Mouse (Mus musculus) gastrocnemius, adult 18-20 months (tissue): ENCODE data around the gene Hist3h2ba. TPM values are rescaled to one million over a fixed set of nuclear protein-coding genes. Genes with fewer than 3 reads are reported as not detected.

Experiments used
- DNase-seq: peaks from one replicate; pipeline ENCODE4 v3.0.0; 2021; ENCODE audit warnings: low spot score
- long read RNA-seq, 2 experiments: library from polyadenylated mRNA; stranded (forward); transcript quantifications; one replicate each; pipeline ENCODE4 v2.0.0; 2021
- total RNA-seq, 2 experiments: library from RNA; stranded (reverse); gene quantifications; 2 replicates each; pipeline ENCODE4 v1.2.3; 2021

The Hist3h2ba gene
- under 1 TPM; 0.62 to 0.97 TPM for total RNA-seq
- long read RNA-seq, experiment 1: 0 reads
- long read RNA-seq, experiment 2: 0 reads

GRCm38 (mm10) chr11:58948542-58949479 is at the start of gene Hist3h2ba:
TSS of gene Hist3h2ba (plus strand) at chr11:58948920.
- no peak for DNase-seq

DNA sequence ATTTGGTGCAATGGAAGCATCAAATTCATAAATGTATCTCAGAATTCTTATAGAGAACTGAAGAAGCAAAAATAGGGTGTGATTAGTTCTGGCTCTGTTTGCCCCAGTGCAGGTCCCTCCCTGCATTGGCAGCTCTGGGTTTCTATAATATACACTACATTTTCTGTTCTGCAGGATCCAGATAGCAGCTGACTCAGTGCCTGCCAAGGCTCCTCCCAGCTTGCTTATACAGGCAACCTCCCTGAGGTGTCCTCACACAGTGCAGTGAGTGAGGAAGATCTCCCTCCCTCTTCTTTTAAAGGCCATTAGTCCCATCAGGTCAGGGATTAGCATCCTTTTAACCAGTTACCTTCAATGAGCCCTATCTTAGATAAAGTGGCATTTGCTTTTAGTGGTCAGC is 47.6 kb upstream of the Hist3h2ba start:
- DNase-seq: no peak

DNA sequence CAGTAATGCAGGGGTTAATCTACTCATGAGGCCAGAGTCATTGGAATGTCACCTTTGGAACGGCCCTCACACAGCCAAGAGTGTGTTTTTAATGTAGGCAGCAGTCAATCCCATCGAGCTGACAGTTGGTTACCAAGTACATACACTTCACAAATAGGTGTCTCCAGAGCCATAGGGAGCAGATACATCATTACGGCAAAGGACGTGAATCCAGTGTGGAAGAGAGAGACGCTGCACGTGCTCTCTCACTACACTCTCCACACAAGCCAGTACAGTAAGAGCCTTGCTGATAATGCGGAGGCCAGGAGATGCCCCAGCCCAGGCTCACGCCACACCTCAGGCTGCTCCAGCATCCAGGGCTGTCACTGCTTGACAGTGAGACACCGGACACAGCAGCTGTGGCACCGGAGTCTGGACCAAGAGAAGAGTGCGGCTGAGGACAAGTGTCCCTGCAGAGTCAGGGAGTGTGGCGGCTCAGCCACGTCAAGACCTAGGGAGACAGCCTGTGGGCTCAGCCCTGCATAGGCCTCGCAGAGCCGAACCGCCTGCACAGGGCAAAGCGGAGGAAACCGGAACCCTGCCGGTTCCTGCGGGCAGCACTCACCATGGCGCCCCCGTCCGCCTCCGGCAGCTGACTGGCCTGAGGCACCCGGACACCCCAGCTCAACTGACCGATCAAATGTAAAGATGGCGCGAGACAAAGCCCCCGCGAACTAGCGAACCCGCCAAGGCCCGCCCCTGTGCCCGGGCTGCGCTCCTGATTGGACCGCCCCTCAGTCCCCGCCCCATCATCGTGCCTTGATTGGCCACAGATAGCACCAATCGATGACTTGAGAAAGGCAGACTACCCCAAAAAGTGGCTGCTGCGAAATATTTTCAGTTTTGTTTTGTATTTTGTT is 45.0 kb upstream of the Hist3h2ba start, which contains the start of gene Zfp39:
Gene Zfp39, minus strand, starts transcription at position 715 of the 899 bp plus-strand sequence.
- peak; percentile 98 for DNase-seq

GRCm38 (mm10) chr11:58904410-58904718 is 44.4 kb upstream of the Hist3h2ba start:
- DNase-seq: no peak

DNA sequence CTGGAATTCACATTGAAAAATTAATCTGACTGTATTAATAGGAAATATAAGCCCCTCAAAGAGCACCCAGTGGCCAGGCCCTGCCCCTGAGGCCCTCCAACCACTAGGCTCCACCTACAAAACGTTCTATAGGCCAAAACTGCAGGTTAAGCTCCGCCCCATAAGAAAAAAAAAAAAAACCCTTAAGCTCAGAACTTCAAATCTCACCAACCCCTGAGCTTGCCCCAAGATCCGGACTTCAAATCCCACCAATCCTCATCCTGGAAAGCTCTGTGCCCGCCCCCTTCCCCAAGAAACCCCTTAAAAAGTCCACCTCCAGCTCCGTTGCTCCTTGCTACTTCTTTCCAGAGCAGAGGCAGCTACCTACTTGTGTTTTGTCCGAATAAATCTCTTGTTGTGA is 43.9 kb upstream of the Hist3h2ba start:
- DNase-seq: peak; percentile 12

GRCm38 (mm10) chr11:58913776-58914175 is 34.9 kb upstream of the Hist3h2ba start:
- no peak for DNase-seq

GRCm38 (mm10) chr11:58914461-58915028 is 34.2 kb upstream of the Hist3h2ba start:
- DNase-seq: no peak

DNA sequence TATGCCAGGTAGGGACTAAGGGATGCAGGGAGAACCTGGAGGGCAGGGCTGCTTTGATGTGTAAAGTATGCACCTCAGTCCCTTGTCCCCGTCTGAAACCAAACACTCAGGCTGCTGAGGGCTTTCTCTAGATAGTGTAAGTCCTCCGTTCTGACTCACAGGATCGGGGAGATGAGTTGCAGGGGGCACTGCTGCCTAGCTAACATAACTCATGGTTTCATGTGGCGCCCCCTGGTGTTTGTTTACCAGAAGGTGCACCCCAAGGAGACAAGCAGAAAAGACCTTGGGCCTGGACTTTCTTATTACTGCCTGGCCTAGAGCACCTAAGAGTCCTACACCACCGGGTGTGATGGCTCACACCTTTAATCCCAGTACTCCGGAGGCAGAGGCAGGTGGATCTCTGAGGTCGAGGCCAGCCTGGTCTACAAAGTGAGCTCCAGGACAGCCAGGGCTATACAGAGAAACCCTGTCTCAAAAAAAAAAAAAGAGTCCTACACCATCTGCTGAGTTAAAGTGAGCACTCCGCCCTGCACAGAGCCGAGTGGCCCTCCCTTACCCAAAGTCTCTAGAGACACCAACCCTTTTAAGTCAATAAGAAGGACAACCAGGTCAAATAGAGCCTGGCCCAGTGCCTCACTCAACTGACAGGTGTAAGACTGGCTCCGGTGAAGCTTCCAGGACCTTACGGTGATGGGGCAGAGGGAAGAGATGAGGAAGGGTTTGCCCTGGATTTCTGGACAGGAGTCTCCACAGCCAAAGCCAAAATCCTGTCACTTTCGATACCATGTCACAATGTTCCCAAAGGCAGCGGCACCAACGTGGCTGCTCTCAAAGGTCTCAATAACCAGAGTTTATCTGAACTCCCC is 31.6 kb upstream of the Hist3h2ba start:
- no peak for DNase-seq

GRCm38 (mm10) chr11:58917745-58918366 is 30.9 kb upstream of the Hist3h2ba start, which contains the start of gene Btnl10:
TSS of gene Btnl10 (plus strand) at chr11:58917908.
- DNase-seq: no peak

DNA sequence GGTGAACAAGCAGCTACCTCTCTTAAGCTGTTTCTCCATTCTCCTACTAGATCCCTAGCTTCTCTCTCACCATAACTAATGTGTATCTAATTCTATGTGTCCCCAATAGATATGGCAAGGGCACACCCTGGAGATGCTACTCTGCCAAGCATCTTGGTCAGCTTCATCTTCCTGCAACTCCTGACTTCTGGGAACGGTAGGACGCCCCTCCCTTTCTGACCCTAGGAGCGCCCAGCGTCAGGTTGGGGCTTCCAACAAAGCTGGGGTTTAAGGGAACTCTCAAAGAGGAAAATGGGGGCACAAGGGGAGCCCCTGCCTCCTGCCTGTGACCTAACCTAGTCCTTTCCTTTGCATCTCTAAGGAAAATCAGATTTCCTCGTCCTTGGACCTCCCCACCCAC is 30.0 kb upstream of the Hist3h2ba start:
- no peak for DNase-seq

DNA sequence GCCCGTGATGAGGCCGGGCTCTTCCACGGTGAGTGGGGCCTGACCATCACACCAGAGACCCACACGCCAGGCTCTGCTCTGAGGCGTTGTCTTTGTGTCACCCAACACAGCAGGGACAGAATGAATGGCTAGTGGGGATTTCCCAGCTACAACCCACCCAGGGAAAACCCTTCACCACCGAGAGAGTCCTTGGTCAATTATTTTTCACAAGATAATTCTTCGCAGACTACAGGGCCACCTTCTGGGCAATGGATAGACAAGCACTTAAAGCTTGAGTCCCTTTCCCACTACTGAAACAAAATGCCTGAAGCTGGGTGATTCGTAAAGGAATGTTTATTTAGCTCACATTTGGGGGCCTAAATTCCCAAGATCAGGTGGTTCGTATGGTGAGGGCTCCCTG is 26.3 kb upstream of the Hist3h2ba start:
- no peak for DNase-seq

- no peak for DNase-seq
Observed at GRCm38 (mm10) chr11:58926651-58927050, 22.1 kb upstream of the Hist3h2ba start.

GRCm38 (mm10) chr11:58927053-58927452 is 21.7 kb upstream of the Hist3h2ba start:
- DNase-seq: no peak

DNA sequence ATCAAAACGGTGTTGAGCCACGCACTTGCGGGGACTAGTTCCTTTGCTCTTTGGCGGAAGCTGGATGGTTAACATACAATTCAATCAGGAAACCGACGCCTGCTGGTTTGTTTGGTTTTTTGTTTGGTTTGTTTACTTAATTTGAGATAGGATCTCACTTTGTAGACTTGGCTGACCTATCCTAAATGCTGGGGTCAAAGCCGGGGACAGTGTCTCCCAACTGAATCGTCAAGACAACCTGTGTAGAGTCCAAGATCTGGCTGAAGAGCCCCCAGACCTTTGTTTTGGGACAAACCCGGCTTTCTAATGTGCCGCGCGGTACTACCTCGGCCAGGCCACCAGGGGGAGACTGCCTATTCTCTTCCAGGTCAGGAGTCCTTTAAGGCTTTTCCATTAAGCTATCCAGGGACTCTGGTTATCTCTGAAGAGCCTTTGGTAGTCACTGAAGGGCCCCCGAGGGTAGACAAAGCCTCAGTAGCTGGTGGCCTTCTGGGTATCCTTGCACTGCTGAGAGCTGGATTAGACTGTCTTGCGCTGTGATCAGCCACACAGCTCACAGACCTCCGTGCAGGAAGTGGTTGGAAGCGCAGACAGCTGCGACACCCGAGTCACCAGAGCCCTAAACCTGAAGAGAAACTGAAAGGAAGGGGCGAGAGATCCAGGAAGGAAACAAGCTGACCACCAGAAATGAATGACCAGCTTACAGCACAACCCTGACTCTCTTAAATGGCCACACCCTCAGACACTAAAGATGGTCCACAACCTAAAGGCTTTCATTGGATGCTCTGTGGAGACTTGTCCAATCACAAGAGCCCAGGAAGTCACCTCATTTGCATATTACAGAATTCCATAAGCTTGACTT is 20.7 kb upstream of the Hist3h2ba start:
- peak; percentile 51 for DNase-seq

GRCm38 (mm10) chr11:58929055-58929454 is 19.7 kb upstream of the Hist3h2ba start:
- DNase-seq: no peak

DNA sequence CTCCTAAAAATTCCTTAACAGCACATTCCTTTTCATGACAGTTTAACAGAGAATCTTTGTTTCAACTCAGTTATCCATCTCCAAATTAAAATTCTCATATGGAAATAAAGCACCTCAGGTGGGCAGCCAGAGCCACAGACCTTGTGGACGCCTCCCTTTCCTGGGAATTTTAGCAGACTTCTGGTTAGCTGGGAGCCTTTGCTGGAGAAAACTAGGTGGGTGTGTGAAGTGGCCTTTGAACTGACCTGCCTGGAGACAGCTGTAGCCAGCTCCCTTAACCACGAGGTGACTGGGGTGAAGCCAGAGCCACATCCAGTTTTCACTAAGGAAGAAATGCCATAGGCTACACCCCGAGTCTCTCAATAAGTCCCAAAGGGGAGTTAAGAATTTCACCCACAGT is 19.1 kb upstream of the Hist3h2ba start:
- no peak for DNase-seq

DNA sequence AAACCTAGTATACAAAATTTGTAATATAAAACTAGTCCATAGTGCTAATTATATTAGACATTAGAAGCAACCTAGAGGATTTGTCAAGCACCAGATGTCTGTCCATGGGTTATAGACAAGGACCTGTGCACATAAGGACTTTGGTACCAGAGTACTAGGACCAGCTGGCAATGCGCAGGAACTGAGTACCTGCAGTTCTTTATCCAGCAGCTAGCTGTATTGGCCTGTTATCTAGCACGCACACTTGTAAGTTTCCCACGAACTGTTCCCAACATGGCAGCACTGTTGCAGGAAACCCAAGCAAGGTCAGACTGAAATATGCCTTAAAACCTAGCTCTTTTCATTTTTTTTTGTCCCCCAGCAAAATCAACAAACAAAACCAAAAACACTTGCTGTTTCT is 18.5 kb upstream of the Hist3h2ba start:
- no peak for DNase-seq

GRCm38 (mm10) chr11:58931576-58931975 is 17.1 kb upstream of the Hist3h2ba start:
- no peak for DNase-seq

- no peak for DNase-seq
Observed at GRCm38 (mm10) chr11:58937909-58938308, 10.8 kb upstream of the Hist3h2ba start.
